Mouse (Mus musculus) erythroblast, embryonic 14.5 days (primary cell): Measurements from ENCODE around the gene Slc47a1. TPM values are rescaled to one million over a fixed set of nuclear protein-coding genes. Genes with fewer than 3 reads are reported as not detected.
A peak's percentile ranks its signal among the peaks of the same experiment; 100 is the strongest.
"Not testable (repeated sequence)": the region's sequence is repeated elsewhere in the genome, so short reads cannot be mapped to it uniquely, and the experiment has no call there.

Experiments
- H3K27me3 ChIP-seq: 2 replicates; pipeline ENCODE4 v1.6.1; 2012; ENCODE audit warnings: inconsistent platforms; ENCODE audit not compliant: control insufficient read depth
- H3K36me3 ChIP-seq: 2 replicates; pipeline ENCODE4 v1.6.1; 2012; ENCODE audit warnings: mild to moderate bottlenecking, inconsistent platforms; ENCODE audit not compliant: control insufficient read depth
- H3K4me1 ChIP-seq: 2 replicates; pipeline ENCODE4 v1.6.1; 2012; ENCODE audit warnings: inconsistent platforms; ENCODE audit not compliant: control insufficient read depth
- H3K4me3 ChIP-seq: replicated peaks from 2 replicates; pipeline ENCODE3; 2012; ENCODE audit warnings: moderate library complexity, mild to moderate bottlenecking, inconsistent platforms
- H3K9me3 ChIP-seq: 2 replicates; pipeline ENCODE4 v1.6.1; 2012; ENCODE audit warnings: low read length, inconsistent platforms, mixed read lengths; ENCODE audit not compliant: control insufficient read depth
- GATA1 ChIP-seq: IDR thresholded peaks from 2 replicates; pipeline ENCODE4 v1.6.1; 2012; ENCODE audit warnings: low read length, inconsistent platforms, mixed read lengths
- TAL1 ChIP-seq: IDR thresholded peaks from 3 replicates; pipeline ENCODE4 v1.6.1; 2012; ENCODE audit warnings: low read length, inconsistent platforms, mixed read lengths
- polyA plus RNA-seq: library from polyadenylated mRNA; stranded (reverse); fragments of >175 nt; gene quantifications from 2 replicates; pipeline ENCODE4 v1.2.3, GENCODE M21; 2012

Gene Slc47a1
- polyA plus RNA-seq, 1 experiment = not detected

DNA sequence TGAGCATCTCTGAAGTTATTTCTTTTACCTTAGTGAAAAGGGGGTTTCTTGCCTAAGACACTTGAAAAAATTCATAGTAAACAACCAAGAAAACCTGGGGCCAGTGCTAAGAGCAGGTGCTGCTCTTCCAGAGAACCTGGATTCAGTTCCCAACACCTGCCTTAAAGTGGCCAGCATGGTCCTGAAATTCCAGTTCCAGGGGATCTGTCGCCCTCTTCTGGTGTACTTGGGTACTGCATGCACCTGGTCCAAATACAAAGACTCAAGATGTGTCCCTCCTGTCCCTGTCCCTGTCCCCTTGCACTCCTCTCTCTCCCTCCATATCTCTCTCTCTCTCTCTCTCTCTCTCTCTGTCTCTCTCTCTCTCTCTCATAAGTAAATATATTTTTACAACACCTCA lies 32.0 kb upstream of the Slc47a1 start:
- Histone ChIP-seq H3K9me3 (no peaks in the 10 kb centered on the region), H3K36me3 (no peaks in the 10 kb centered on the region), H3K4me1 (peaks cover 15% of the 10 kb centered on the region), H3K27me3 (peaks cover 37% of the 10 kb centered on the region), H3K4me3 (no peak overlapping the region)
- TF ChIP-seq TAL1 (no peak), GATA1 (no peak)

DNA sequence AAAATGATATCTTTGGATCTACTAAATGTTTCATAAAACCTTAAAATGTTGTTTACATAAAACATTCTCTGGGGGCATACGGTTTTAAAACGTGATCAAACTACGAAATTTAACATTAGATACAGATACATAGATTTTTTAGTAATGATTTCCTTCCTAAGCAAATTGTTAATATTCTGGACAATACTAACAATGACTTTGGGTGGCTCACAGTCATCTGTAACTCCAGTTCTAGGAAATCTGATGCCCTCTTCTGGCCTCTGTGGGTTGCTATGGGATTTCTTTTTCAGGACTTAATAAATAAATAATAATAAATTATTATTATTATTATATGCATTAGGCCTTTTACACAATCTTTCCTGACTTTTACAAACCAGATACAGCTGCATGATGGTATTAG lies 30.9 kb upstream of the Slc47a1 start:
- Histone ChIP-seq H3K27me3 (peaks cover 37% of the 10 kb centered on the region), H3K36me3 (no peaks in the 10 kb centered on the region), H3K4me1 (peaks cover 15% of the 10 kb centered on the region), H3K4me3 (peak overlapping the region; percentile 82), H3K9me3 (no peaks in the 10 kb centered on the region)
- TF ChIP-seq GATA1 = no peak
- no peak for TF ChIP-seq TAL1

DNA sequence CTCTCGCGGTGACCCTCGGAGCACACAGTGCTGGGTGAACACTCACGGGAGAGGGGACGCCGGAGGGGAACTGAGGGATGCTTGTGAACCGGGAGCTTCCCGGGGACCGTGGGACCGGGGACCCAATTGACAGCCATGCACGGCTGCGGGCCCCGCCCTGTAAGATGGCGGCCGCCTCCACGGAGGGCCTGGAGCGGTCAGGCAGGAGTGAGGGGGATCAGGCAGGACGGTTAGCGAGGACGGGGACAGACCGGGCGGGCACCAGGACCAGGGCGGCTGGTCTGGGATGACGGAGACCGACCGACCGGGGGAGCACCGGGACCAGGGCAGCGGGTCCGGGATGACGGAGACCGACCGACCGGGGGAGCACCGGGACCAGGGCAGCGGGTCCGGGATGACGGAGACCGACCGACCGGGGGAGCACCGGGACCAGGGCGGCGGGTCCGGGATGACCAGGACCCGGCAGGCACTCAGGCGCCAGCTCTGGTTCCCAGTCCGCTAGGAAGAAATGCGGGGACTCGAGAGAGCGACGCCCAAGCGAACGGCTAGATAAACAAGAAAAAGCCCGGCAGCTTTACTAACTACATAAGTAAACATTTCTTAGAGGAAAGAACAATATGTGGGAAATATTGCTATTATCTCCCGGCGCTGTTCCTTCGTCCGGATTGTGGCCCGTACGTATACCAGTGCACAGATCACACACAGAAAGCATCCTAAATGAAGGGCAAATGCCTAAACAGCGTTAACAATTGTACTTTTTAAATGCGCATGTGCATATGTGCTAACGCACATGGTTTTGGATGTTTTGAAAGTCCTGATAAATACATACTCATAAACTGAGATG lies 30.3 kb upstream of the Slc47a1 start:
- Histone ChIP-seq H3K36me3 (no peaks in the 10 kb centered on the region), H3K9me3 (no peaks in the 10 kb centered on the region), H3K4me1 (peaks cover 15% of the 10 kb centered on the region), H3K4me3 (peak overlapping the region; percentile 82), H3K27me3 (peaks cover 37% of the 10 kb centered on the region)
- TF ChIP-seq TAL1 (no peak), GATA1 (no peak)

- H3K4me3 ChIP-seq = peak overlapping the region; percentile 82
- H3K27me3 ChIP-seq = peaks cover 37% of the 10 kb centered on the region
- TF ChIP-seq TAL1 (no peak), GATA1 (no peak)
- H3K36me3 ChIP-seq = no peaks in the 10 kb centered on the region
- H3K9me3 ChIP-seq = no peaks in the 10 kb centered on the region
- peaks cover 15% of the 10 kb centered on the region for H3K4me1 ChIP-seq
Observed at GRCm38 (mm10) chr11:61407638-61408183, 29.6 kb upstream of the Slc47a1 start.

DNA sequence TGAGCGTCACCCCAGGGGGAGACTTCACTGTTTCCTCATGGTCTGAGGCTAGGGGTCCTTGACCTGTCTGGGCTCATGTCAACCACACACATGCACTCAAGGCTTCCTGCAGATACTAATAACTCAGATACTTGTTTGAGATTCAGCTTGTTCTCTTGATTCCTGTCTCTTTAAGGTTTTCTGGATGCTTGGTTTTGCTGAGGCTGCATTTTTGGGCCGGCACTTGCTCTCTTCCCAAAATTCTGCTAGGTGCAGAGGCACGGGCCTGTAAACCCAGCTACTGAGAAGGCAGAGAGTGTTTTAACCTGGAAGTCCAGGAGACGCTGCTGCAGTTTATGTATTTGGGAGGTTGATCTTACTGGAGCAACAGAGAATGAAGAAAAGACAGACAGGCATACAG lies 23.6 kb upstream of the Slc47a1 start:
- peaks cover 8% of the 10 kb centered on the region for H3K27me3 ChIP-seq
- no peaks in the 10 kb centered on the region for H3K4me1 ChIP-seq
- no peaks in the 10 kb centered on the region for H3K36me3 ChIP-seq
- TF ChIP-seq GATA1 (no peak), TAL1 (no peak)
- H3K9me3 ChIP-seq = no peaks in the 10 kb centered on the region
- H3K4me3 ChIP-seq = no peak overlapping the region

DNA sequence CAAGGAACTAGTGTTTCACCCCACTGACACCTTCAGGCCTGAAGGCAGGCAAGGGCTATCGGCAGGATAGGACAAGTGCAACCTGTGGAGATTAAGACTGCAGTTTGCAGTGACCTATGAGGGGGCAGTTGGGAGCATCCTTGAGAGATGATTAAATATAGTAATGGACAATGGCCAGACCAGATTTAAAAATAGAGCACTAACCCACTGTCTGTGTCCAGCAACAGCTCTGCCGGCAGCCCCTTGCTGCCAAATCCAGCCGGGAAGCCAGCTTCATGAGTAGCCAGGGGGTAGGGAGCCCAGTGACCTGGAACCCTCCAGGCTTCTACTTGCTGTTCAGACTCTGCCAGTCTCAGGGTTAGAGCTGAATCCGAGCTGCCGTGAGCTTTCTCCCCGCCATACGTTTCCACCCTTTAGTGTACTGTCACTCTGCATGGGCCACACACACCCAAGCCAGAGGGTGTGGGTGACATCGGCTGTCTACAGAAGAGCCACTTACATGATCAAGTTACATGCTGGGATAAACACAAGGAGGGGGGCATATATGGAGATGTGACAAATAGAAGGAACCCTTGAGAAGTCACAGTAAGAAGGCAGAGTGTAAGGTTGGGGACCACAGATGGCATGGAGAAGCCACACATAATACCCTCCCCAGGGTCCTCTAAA lies 22.7 kb upstream of the Slc47a1 start:
- Histone ChIP-seq H3K4me1 (no peaks in the 10 kb centered on the region), H3K27me3 (peaks cover 3% of the 10 kb centered on the region), H3K4me3 (no peak overlapping the region), H3K36me3 (no peaks in the 10 kb centered on the region), H3K9me3 (peaks cover 8% of the 10 kb centered on the region; the same call in 1 of the 2 replicates)
- TF ChIP-seq GATA1 (no peak), TAL1 (no peak)

DNA sequence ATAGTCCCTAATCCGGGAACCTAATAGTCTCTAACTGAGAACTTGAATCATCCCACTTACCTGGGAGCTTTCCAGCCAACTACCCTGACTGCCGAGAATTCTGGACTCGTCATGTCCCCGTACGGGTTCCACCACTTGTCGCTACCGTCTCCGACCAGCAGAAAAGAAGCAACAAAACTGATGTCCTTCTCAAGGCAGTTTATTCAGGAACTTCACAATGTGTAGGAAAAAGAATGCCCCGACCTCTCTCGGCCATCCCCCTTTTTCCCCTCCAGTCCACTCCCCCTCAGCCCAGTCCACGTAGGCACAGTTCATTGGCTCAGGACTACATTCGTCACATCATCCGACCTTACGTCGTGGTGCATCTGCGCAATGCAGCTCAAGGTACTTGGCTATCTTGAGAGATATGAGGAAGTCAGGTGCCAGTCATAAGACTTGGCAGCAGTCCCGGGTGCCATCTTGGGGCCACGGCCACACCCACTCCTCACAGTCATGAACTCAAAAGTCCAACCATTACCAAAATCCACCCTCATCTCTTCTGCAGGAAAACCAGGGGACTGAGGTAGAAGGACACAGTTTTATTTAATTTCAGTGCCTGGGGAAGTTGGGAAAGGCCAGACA lies 19.4 kb upstream of the Slc47a1 start:
- H3K4me3 ChIP-seq, H3K27me3 ChIP-seq, H3K36me3 ChIP-seq, H3K4me1 ChIP-seq, H3K9me3 ChIP-seq: not testable (repeated sequence)

- H3K4me1 ChIP-seq = no peaks in the 10 kb centered on the region
- TF ChIP-seq TAL1 (no peak), GATA1 (no peak)
- no peaks in the 10 kb centered on the region for H3K36me3 ChIP-seq
- H3K4me3 ChIP-seq = no peak overlapping the region
- peaks cover 5% of the 10 kb centered on the region for H3K9me3 ChIP-seq
- no peaks in the 10 kb centered on the region for H3K27me3 ChIP-seq
Observed at GRCm38 (mm10) chr11:61388936-61389335, 10.8 kb upstream of the Slc47a1 start.

GRCm38 (mm10) chr11:61388012-61388411 lies 9.9 kb upstream of the Slc47a1 start:
- H3K4me1 ChIP-seq = no peaks in the 10 kb centered on the region
- H3K36me3 ChIP-seq = no peaks in the 10 kb centered on the region
- peaks cover 5% of the 10 kb centered on the region for H3K9me3 ChIP-seq
- H3K4me3 ChIP-seq = no peak overlapping the region
- TF ChIP-seq TAL1 (no peak), GATA1 (no peak)
- H3K27me3 ChIP-seq = no peaks in the 10 kb centered on the region
